Mouse (Mus musculus): ENCODE data around the gene Rasl11b.

DNA sequence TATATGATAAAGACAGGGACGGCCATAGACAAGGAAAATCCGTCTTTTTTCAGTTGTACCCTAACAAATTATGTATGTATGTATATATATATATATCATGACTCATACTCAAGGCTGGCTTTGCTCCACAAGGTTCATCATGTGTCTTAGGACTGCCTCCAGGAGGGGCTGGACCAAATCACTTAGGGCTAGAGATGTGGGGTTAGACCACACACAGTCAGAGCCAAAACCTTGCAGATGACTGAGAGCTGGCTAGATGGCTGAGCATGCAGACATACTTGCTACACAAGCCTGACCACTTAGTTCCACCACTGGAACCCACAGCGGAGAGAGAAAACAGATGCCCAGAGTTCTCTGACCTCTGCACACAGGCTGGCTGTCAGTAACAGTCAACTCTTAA lies 27.0 kb upstream of the Rasl11b start:
- TF ChIP-seq POLR2A (IDR thresholded peaks at IDR 0.05; ENCODE audit: low read depth, low read length) (no peak), CTCF (IDR thresholded peaks at IDR 0.05; ENCODE audit: extremely low read depth, insufficient read depth, insufficient read length, insufficient replicate concordance) (no peak)

Measured in spleen, adult 2 months (tissue).